Mouse (Mus musculus): ENCODE data around the gene Ccdc124.

DNA sequence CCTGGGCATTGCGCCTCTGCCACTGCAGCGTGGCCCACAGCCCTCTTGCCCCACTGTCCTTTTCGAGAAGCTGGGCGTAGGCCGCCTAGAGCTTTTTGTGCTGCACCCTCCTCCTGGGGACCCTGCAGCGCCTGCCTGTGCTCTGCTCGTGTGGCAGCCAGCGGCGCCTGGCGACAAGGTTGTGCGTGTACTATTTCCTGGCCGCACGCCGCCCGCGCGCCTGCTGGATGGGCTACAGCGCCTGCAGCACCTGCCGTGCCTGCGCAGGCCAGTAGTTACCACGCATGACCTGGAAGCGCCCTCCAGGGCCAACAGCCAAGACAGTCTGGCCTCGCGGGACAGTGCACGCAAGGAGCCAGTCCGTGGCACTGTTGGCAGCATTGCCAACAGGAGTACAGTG lies 39.8 kb upstream of the Ccdc124 start:
- TF ChIP-seq CTCF (IDR thresholded peaks at IDR 0.05; ENCODE audit: extremely low read depth, insufficient read depth, insufficient read length, insufficient replicate concordance) = no peak
- no peak for TF ChIP-seq POLR2A (IDR thresholded peaks at IDR 0.05; ENCODE audit: low read depth, low read length)
